Mouse (Mus musculus) olfactory bulb, adult 2 months (tissue): ENCODE results near the gene Muc13.

ENCODE experiments used
- CTCF ChIP-seq: fragments of 200-500 bp; IDR thresholded peaks from 2 replicates; pipeline ENCODE4 v1.5.1; 2012; ENCODE audit warnings: low read depth, mild to moderate bottlenecking, low read length, moderate library complexity; ENCODE audit not compliant: insufficient read depth
- POLR2A ChIP-seq: fragments of 200-500 bp; IDR thresholded peaks from 2 replicates; pipeline ENCODE4 v1.6.1; 2012; ENCODE audit warnings: mild to moderate bottlenecking, low read depth, low read length, moderate library complexity; ENCODE audit not compliant: insufficient read depth

- TF ChIP-seq POLR2A (no peak), CTCF (no peak)
Measured at GRCm38 (mm10) chr16:33810002-33810401, 16.2 kb downstream of the Muc13 start.
